Mouse (Mus musculus): ENCODE results near the gene Chst8.

Gene Chst8

GRCm38 (mm10) chr7:34748501-34748900 is 64.0 kb downstream of the Chst8 start:
- no peak for DNase-seq

GRCm38 (mm10) chr7:34747661-34748060 is 64.8 kb downstream of the Chst8 start:
- no peak for DNase-seq

- no peak for DNase-seq
Measured at GRCm38 (mm10) chr7:34746586-34746985, 65.9 kb downstream of the Chst8 start.

- DNase-seq = no peak
Measured at GRCm38 (mm10) chr7:34746165-34746564, 66.3 kb downstream of the Chst8 start.

- DNase-seq = no peak
Measured at GRCm38 (mm10) chr7:34745426-34745825, 67.1 kb downstream of the Chst8 start.

GRCm38 (mm10) chr7:34744994-34745393 is 67.5 kb downstream of the Chst8 start:
- no peak for DNase-seq

GRCm38 (mm10) chr7:34743411-34744085 is 69.0 kb downstream of the Chst8 start:
- no peak for DNase-seq

GRCm38 (mm10) chr7:34739371-34739770 is 73.1 kb downstream of the Chst8 start:
- DNase-seq = no peak

- DNase-seq = no peak
Measured at GRCm38 (mm10) chr7:34737206-34737605, 75.3 kb downstream of the Chst8 start.

- no peak for DNase-seq
Measured at GRCm38 (mm10) chr7:34734348-34734747, 78.2 kb downstream of the Chst8 start.

GRCm38 (mm10) chr7:34728931-34729330 is 83.6 kb downstream of the Chst8 start:
- no peak for DNase-seq

GRCm38 (mm10) chr7:34725206-34725605 is 87.3 kb downstream of the Chst8 start:
- no peak for DNase-seq

GRCm38 (mm10) chr7:34722551-34723230 is 89.8 kb downstream of the Chst8 start:
- no peak for DNase-seq

- no peak for DNase-seq
Measured at GRCm38 (mm10) chr7:34722151-34722550, 90.4 kb downstream of the Chst8 start.

- no peak for DNase-seq
Measured at GRCm38 (mm10) chr7:34721650-34722048, 90.9 kb downstream of the Chst8 start.

GRCm38 (mm10) chr7:34720882-34721649 is 91.4 kb downstream of the Chst8 start:
- DNase-seq = no peak

- no peak for DNase-seq
Measured at GRCm38 (mm10) chr7:34719599-34719998, 92.9 kb downstream of the Chst8 start.

GRCm38 (mm10) chr7:34718651-34719050 is 93.9 kb downstream of the Chst8 start:
- DNase-seq = no peak

GRCm38 (mm10) chr7:34717161-34717810 is 95.2 kb downstream of the Chst8 start:
- no peak for DNase-seq

GRCm38 (mm10) chr7:34714848-34715460 is 97.6 kb downstream of the Chst8 start:
- no peak for DNase-seq

- no peak for DNase-seq
Measured at GRCm38 (mm10) chr7:34709111-34709510, 103.4 kb downstream of the Chst8 start.

- no peak for DNase-seq
Measured at GRCm38 (mm10) chr7:34704401-34704800, 108.1 kb downstream of the Chst8 start.

- DNase-seq = no peak
Measured at GRCm38 (mm10) chr7:34703437-34703836, 109.1 kb downstream of the Chst8 start.

All from thymus, adult 18-20 months (tissue).